Mouse (Mus musculus) G1E (cell line): ENCODE data around the gene Tspoap1. TPM values are rescaled to one million over a fixed set of nuclear protein-coding genes. Genes with fewer than 3 reads are reported as not detected.

Experiments used
- ATAC-seq: 2 replicates; pipeline ENCODE4 v1.8.0; 2016; ENCODE audit warnings: mild to moderate bottlenecking; ENCODE audit not compliant: insufficient number of reproducible peaks, poor library complexity, low FRiP score, severe bottlenecking; ENCODE audit errors: extremely low read depth
- DNase-seq: peaks from one replicate; pipeline ENCODE4 v3.0.0; 2012; ENCODE audit warnings: low spot score
- H3K27me3 ChIP-seq: 2 replicates; pipeline ENCODE4 v1.6.1; 2012; ENCODE audit warnings: mild to moderate bottlenecking, low read length, inconsistent platforms; ENCODE audit not compliant: insufficient read depth
- H3K36me3 ChIP-seq: replicated peaks from 2 replicates; pipeline ENCODE3; 2012; ENCODE audit warnings: mild to moderate bottlenecking, inconsistent platforms
- H3K4me1 ChIP-seq: 2 replicates; pipeline ENCODE4 v1.6.1; 2012; ENCODE audit warnings: low read depth, low read length, inconsistent platforms, mixed read lengths; ENCODE audit not compliant: insufficient read depth
- H3K4me3 ChIP-seq: 2 replicates; pipeline ENCODE4 v1.5.1; 2012; ENCODE audit warnings: low read depth, mild to moderate bottlenecking, inconsistent platforms, low read length, moderate library complexity, mixed read lengths
- H3K9me3 ChIP-seq: replicated peaks from 2 replicates; pipeline ENCODE4 v1.6.1; 2012; ENCODE audit warnings: inconsistent platforms
- CTCF ChIP-seq: IDR thresholded peaks from 2 replicates; pipeline ENCODE4 v1.5.1; 2012; ENCODE audit warnings: low read depth, low read length, inconsistent platforms, mixed read lengths
- GATA1 ChIP-seq: IDR thresholded peaks from 2 replicates; pipeline ENCODE4 v1.6.1; 2012; ENCODE audit warnings: borderline replicate concordance, low read length, inconsistent platforms, mixed read lengths
- GATA2 ChIP-seq: IDR thresholded peaks from 2 replicates; pipeline ENCODE4 v1.6.1; 2012; ENCODE audit warnings: low read depth, low read length, inconsistent platforms, borderline replicate concordance
- POLR2AphosphoS5 ChIP-seq: IDR thresholded peaks from 2 replicates; pipeline ENCODE4 v1.6.1; 2012; ENCODE audit warnings: low read depth, low read length, inconsistent platforms; ENCODE audit not compliant: insufficient replicate concordance
- TAL1 ChIP-seq: conservative IDR thresholded peaks from 2 replicates; pipeline ENCODE4 v1.6.1; 2012; ENCODE audit warnings: low read depth, low read length, inconsistent platforms, mixed read lengths
- polyA plus RNA-seq: library from polyadenylated mRNA; stranded (reverse); fragments of >175 nt; gene quantifications from 2 replicates; pipeline ENCODE4 v1.2.3, GENCODE M21; 2012
- total RNA-seq, 2 experiments: library from RNA; stranded (forward) in 1 of 2; stranded (reverse) in 1 of 2; fragments of 200-1000 nt in 1 of 2; fragments of >200 nt in 1 of 2; fragmentation: Nextera tagmentation in 1 of 2; gene quantifications; 2 replicates each; pipeline ENCODE4 v1.2.3; 2014 to 2017

Gene Tspoap1
- total and polyA plus RNA-seq, 3 experiments = 9.9 to 17.4 (median 10.2) TPM

DNA sequence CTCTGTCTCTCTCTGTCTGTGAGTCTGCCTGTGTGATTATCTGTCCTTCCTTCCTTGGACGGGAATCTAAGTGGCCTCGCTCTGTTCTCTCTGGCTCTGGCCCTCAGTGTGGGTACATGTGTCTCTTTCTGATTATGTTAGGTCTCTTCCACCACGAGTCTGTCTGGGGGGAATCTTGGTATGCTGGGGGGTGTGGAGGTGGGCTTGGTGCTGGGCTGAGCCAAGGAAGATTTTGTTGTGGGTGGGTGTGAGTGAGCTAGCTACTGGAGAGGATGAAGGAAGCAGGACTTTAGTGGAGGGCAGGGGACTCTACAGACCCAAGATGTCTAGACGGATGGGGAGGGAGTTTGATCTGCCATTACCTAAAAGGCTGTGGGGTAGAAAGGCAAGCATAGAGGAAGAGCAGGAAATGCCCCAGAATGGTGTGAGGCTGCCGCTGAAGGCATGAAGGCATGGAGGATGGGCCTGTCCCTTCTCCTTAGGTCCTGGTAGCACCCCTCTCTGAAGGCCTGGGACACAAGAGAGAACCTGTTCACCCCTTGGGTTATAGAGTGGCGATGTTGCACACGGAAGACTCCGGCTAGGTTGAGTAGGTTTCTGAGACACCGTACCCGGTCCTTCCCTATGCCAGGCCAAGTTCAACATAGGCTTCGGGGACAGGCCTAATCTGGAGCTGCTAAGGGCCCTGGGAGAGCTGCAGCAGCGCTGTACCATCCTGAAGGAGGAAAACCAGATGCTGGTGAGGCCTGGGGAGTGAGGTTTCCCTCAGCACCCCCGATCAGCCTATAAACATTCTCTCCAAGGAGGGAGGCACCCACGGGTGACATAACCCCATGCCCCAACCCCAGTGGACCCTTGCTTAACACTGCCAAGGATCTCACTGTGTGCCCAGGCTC lies 1.7 kb downstream of the Tspoap1 start:
- Histone ChIP-seq H3K36me3 (peaks cover 19% of the 10 kb centered on the region), H3K9me3 (peaks cover 13% of the 10 kb centered on the region), H3K27me3 (peaks cover 60% of the 10 kb centered on the region), H3K4me1 (peaks cover 26% of the 10 kb centered on the region), H3K4me3 (no peak overlapping the region)
- DNase-seq (no peak), ATAC-seq (no peak)
- peak; percentile 31; the same call in 1 of the 2 replicates for TF ChIP-seq POLR2AphosphoS5
- TF ChIP-seq CTCF = no peak
- no peak for TF ChIP-seq GATA1

- Histone ChIP-seq H3K9me3 (peaks cover 13% of the 10 kb centered on the region), H3K36me3 (peaks cover 14% of the 10 kb centered on the region), H3K4me3 (no peak overlapping the region), H3K4me1 (peaks cover 26% of the 10 kb centered on the region), H3K27me3 (peaks cover 60% of the 10 kb centered on the region)
- ATAC-seq (no peak), DNase-seq (no peak)
- TF ChIP-seq POLR2AphosphoS5 (no peak; the same call in 1 of the 2 replicates), TAL1 (no peak), GATA2 (no peak), GATA1 (no peak), CTCF (no peak)
These were observed 2.5 kb downstream of the Tspoap1 start for GRCm38 (mm10) chr11:87762702-87763385.

DNA sequence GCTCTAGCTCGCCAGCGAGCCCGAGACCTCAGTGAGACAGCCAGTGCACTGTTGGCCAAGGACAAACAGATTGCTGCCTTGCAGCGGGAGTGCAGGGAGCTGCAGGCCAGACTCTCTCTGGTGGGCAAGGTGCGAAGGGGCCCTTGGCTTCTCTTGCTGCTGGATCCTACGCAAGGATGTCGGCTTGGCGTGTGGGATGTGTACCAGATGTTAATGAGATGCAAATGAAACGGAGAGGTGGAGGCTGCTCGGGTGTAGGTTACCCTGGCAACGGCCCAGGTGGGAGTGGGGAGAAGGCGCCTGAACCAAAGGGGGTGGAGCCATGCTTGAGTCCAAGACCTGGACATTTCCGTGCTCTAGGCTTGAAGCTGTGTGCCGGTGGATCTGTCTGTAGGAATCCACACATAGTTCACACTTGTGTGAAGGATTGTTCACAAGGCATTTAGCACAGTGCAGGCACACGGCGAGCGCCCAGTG lies 3.2 kb downstream of the Tspoap1 start:
- Histone ChIP-seq H3K4me1 (peaks cover 19% of the 10 kb centered on the region), H3K9me3 (peaks cover 13% of the 10 kb centered on the region), H3K36me3 (peaks cover 11% of the 10 kb centered on the region), H3K4me3 (no peak overlapping the region), H3K27me3 (peaks cover 60% of the 10 kb centered on the region)
- no peak for DNase-seq
- no peak for ATAC-seq
- TF ChIP-seq GATA1 (no peak), CTCF (no peak), GATA2 (no peak), TAL1 (no peak), POLR2AphosphoS5 (peak; percentile 87; the same call in 1 of the 2 replicates)

GRCm38 (mm10) chr11:87763988-87764876 lies 3.9 kb downstream of the Tspoap1 start:
- peaks cover 60% of the 10 kb centered on the region for H3K27me3 ChIP-seq
- no peak overlapping the region for H3K4me3 ChIP-seq
- peaks cover 11% of the 10 kb centered on the region for H3K36me3 ChIP-seq
- DNase-seq (no peak), ATAC-seq (no peak)
- H3K4me1 ChIP-seq = peaks cover 18% of the 10 kb centered on the region
- no peak for TF ChIP-seq GATA1
- TF ChIP-seq GATA2 = no peak
- TF ChIP-seq CTCF = no peak
- TF ChIP-seq POLR2AphosphoS5 = no peak
- no peak for TF ChIP-seq TAL1
- H3K9me3 ChIP-seq = peaks cover 13% of the 10 kb centered on the region

DNA sequence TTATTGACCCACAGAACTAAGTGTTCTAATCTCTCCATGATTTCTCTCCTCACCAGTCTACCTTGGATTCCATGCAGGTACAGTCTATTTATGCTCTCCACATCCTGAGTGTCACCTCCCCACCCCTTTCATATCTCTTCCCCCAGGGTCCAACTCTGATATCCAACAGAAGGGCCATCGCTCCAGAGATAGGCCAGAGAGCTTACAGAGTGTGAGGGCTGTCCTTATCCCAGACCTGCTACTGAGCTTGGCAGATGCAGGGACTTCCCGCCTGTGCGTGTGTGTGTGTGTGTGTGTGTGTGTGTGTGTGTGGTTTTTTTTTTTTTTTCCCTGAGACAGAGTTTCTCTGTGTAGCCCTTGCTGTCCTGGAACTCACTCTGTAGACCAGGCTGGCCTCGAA lies 8.4 kb downstream of the Tspoap1 start:
- no peak for ATAC-seq
- TF ChIP-seq GATA2 = no peak
- TF ChIP-seq TAL1 = no peak
- no peak for TF ChIP-seq CTCF
- H3K36me3 ChIP-seq = peaks cover 35% of the 10 kb centered on the region

GRCm38 (mm10) chr11:87770989-87771388 lies 10.6 kb downstream of the Tspoap1 start:
- H3K36me3 ChIP-seq = peaks cover 45% of the 10 kb centered on the region

More for the DNA sequence above, 8.4 kb downstream of the Tspoap1 start:
- no peak overlapping the region for H3K4me3 ChIP-seq
- DNase-seq = no peak
- peaks cover 8% of the 10 kb centered on the region for H3K9me3 ChIP-seq
- H3K4me1 ChIP-seq = 0 out of 2 replicates have a peak, but pooled peaks cover 3% of the 10 kb centered on the region
- peaks cover 33% of the 10 kb centered on the region for H3K27me3 ChIP-seq

More at GRCm38 (mm10) chr11:87770989-87771388, 10.6 kb downstream of the Tspoap1 start:
- Histone ChIP-seq H3K4me1 (0 out of 2 replicates have a peak, but pooled peaks cover 3% of the 10 kb centered on the region), H3K9me3 (no peaks in the 10 kb centered on the region), H3K4me3 (no peak overlapping the region), H3K27me3 (peaks cover 13% of the 10 kb centered on the region)
- ATAC-seq (no peak), DNase-seq (peak; percentile 57)
- TF ChIP-seq TAL1 = no peak
- TF ChIP-seq GATA2 = no peak
- TF ChIP-seq GATA1 = no peak
- TF ChIP-seq CTCF = peak; percentile 75
